Mouse (Mus musculus) MEL (cell line): ENCODE measurements around the gene Grk4. TPM values are rescaled to one million over a fixed set of nuclear protein-coding genes. Genes with fewer than 3 reads are reported as not detected.

Experiments used
- DNase-seq: peaks from one replicate; pipeline ENCODE4 v3.0.0; 2011; ENCODE audit warnings: low read depth, low spot score
- H3K27ac ChIP-seq: 2 replicates; pipeline ENCODE4 v1.5.1; 2012; ENCODE audit warnings: low read depth, mild to moderate bottlenecking, control low read depth, low read length, moderate library complexity; ENCODE audit not compliant: control insufficient read depth
- H3K27me3 ChIP-seq, 2 experiments: fragments of 150-350 bp in 1 of 2; sonication (generic) in 1 of 2; 2 replicates each; pipeline ENCODE4 v1.6.1; 2012; ENCODE audit warnings: low read length in 2 of 2, mild to moderate bottlenecking in 2 of 2, improper control_type of control experiment in 1 of 2, moderate library complexity in 1 of 2; ENCODE audit not compliant: insufficient read depth in 2 of 2, control insufficient read depth in 1 of 2
- H3K36me3 ChIP-seq, 2 experiments: 2 replicates each; pipeline ENCODE4 v1.6.1; 2012 to 2014; ENCODE audit warnings: low read length in 2 of 2, improper control_type of control experiment in 1 of 2, inconsistent platforms in 1 of 2, mild to moderate bottlenecking in 1 of 2; ENCODE audit not compliant: insufficient read depth in 2 of 2, control insufficient read depth in 1 of 2
- H3K4me1 ChIP-seq, 2 experiments: fragments of 150-350 bp in 1 of 2; sonication (generic) in 1 of 2; 2 replicates each; pipeline ENCODE4 v1.6.1; 2012; ENCODE audit warnings: low read length in 2 of 2, improper control_type of control experiment in 1 of 2, mild to moderate bottlenecking in 1 of 2; ENCODE audit not compliant: insufficient read depth in 2 of 2, control insufficient read depth in 1 of 2
- H3K4me3 ChIP-seq, 2 experiments: fragments of 150-350 bp in 1 of 2; sonication (generic) in 1 of 2; 2 replicates each; pipeline ENCODE4 v1.5.1; 2012; ENCODE audit warnings: low read depth in 2 of 2, low read length in 2 of 2, mild to moderate bottlenecking in 2 of 2, moderate library complexity in 2 of 2, control low read depth in 1 of 2, improper control_type of control experiment in 1 of 2; ENCODE audit not compliant: control insufficient read depth in 1 of 2, insufficient read depth in 1 of 2
- H3K79me2 ChIP-seq: 2 replicates; pipeline ENCODE4 v1.6.1; 2012; ENCODE audit warnings: mild to moderate bottlenecking, low read length, moderate library complexity; ENCODE audit not compliant: control insufficient read depth, poor library complexity, insufficient read depth
- H3K9ac ChIP-seq: 2 replicates; pipeline ENCODE4 v1.6.1; 2012; ENCODE audit warnings: low read depth, mild to moderate bottlenecking, control low read depth, low read length, moderate library complexity; ENCODE audit not compliant: control insufficient read depth, poor library complexity, severe bottlenecking
- H3K9me3 ChIP-seq: fragments of 150-350 bp; sonication (generic); replicated peaks from 2 replicates; pipeline ENCODE4 v1.6.1; 2012; ENCODE audit warnings: mild to moderate bottlenecking, low read length, improper control_type of control experiment, moderate library complexity; ENCODE audit not compliant: insufficient read depth
- BHLHE40 ChIP-seq: IDR thresholded peaks from 2 replicates; pipeline ENCODE4 v1.6.1; 2012; ENCODE audit warnings: low read depth, mild to moderate bottlenecking, inconsistent platforms, low read length, improper control_type of control experiment, borderline replicate concordance
- CHD1 ChIP-seq: IDR thresholded peaks from 2 replicates; pipeline ENCODE4 v1.6.1; 2012; ENCODE audit warnings: low read depth, mild to moderate bottlenecking, inconsistent platforms, low read length, improper control_type of control experiment
- CHD2 ChIP-seq: IDR thresholded peaks from 2 replicates; pipeline ENCODE4 v1.6.1; 2011; ENCODE audit warnings: low read length, improper control_type of control experiment
- CTCF ChIP-seq, 3 experiments: IDR thresholded peaks in 2 of 3; conservative IDR thresholded peaks in 1 of 3; 2 replicates each; pipeline ENCODE4 v1.5.1; 2011 to 2012; ENCODE audit warnings: low read length in 3 of 3, low read depth in 2 of 3, mild to moderate bottlenecking in 2 of 3, improper control_type of control experiment in 1 of 3, inconsistent platforms in 1 of 3, mixed read lengths in 1 of 3, moderate library complexity in 1 of 3; ENCODE audit not compliant: control insufficient read depth in 1 of 3, insufficient read depth in 1 of 3, poor library complexity in 1 of 3, severe bottlenecking in 1 of 3
- ELF1 ChIP-seq: IDR thresholded peaks from 2 replicates; pipeline ENCODE4 v1.6.1; 2014; ENCODE audit warnings: low read depth, mild to moderate bottlenecking, inconsistent platforms, low read length, improper control_type of control experiment, moderate library complexity
- EP300 ChIP-seq, 2 experiments: IDR thresholded peaks; 2 replicates each; pipeline ENCODE4 v1.6.1; 2011; ENCODE audit warnings: improper control_type of control experiment in 2 of 2, low read length in 2 of 2, low read depth in 1 of 2, mild to moderate bottlenecking in 1 of 2
- ETS1 ChIP-seq: IDR thresholded peaks from 2 replicates; pipeline ENCODE4 v1.6.1; 2012; ENCODE audit warnings: low read depth, mild to moderate bottlenecking, inconsistent platforms, low read length, improper control_type of control experiment, moderate library complexity
- GATA1 ChIP-seq: IDR thresholded peaks from 2 replicates; pipeline ENCODE4 v1.6.1; 2011; ENCODE audit warnings: low read depth, low read length, improper control_type of control experiment
- HCFC1 ChIP-seq: IDR thresholded peaks from 2 replicates; pipeline ENCODE4 v1.6.1; 2012; ENCODE audit warnings: low read depth, mild to moderate bottlenecking, inconsistent platforms, low read length, improper control_type of control experiment, moderate library complexity
- JUND ChIP-seq: IDR thresholded peaks from 2 replicates; pipeline ENCODE4 v1.6.1; 2011; ENCODE audit warnings: low read depth, mild to moderate bottlenecking, improper control_type of control experiment, low read length
- MAX ChIP-seq: IDR thresholded peaks from 2 replicates; pipeline ENCODE4 v1.6.1; 2011; ENCODE audit warnings: low read length, improper control_type of control experiment
- MEF2A ChIP-seq: IDR thresholded peaks from 2 replicates; pipeline ENCODE4 v1.6.1; 2014; ENCODE audit warnings: low read depth, mild to moderate bottlenecking, inconsistent platforms, low read length, improper control_type of control experiment; ENCODE audit not compliant: poor library complexity, insufficient replicate concordance, severe bottlenecking; ENCODE audit errors: extremely low read depth
- MXI1 ChIP-seq: IDR thresholded peaks from 2 replicates; pipeline ENCODE4 v1.6.1; 2011; ENCODE audit warnings: mild to moderate bottlenecking, low read depth, low read length, improper control_type of control experiment
- MYB ChIP-seq: IDR thresholded peaks from 2 replicates; pipeline ENCODE4 v1.6.1; 2011; ENCODE audit warnings: mild to moderate bottlenecking, low read depth, low read length, improper control_type of control experiment
- MYC ChIP-seq: IDR thresholded peaks from 2 replicates; pipeline ENCODE4 v1.6.1; 2011; ENCODE audit warnings: low read depth, mild to moderate bottlenecking, low read length, improper control_type of control experiment, moderate library complexity
- POLR2A ChIP-seq, 2 experiments: IDR thresholded peaks; 2 replicates each; pipeline ENCODE4 v1.6.1; 2011 to 2012; ENCODE audit warnings: low read length in 2 of 2, mild to moderate bottlenecking in 2 of 2, control low read depth in 1 of 2, improper control_type of control experiment in 1 of 2, low read depth in 1 of 2, moderate library complexity in 1 of 2; ENCODE audit not compliant: control insufficient read depth in 1 of 2, insufficient read depth in 1 of 2, poor library complexity in 1 of 2
- POLR2AphosphoS5 ChIP-seq: IDR thresholded peaks from 2 replicates; pipeline ENCODE4 v1.6.1; 2012; ENCODE audit warnings: low read depth, borderline replicate concordance, mild to moderate bottlenecking, inconsistent platforms, low read length, moderate library complexity, mixed read lengths
- RCOR1 ChIP-seq: IDR thresholded peaks from 2 replicates; pipeline ENCODE4 v1.6.1; 2012; ENCODE audit warnings: low read depth, mild to moderate bottlenecking, inconsistent platforms, low read length, improper control_type of control experiment
- SIN3A ChIP-seq: IDR thresholded peaks from 2 replicates; pipeline ENCODE4 v1.6.1; 2012; ENCODE audit warnings: low read length, improper control_type of control experiment, inconsistent platforms
- SMC3 ChIP-seq: IDR thresholded peaks from 2 replicates; pipeline ENCODE4 v1.6.1; 2011; ENCODE audit warnings: low read depth, low read length, improper control_type of control experiment
- TAL1 ChIP-seq: IDR thresholded peaks from 2 replicates; pipeline ENCODE4 v1.6.1; 2012; ENCODE audit warnings: mild to moderate bottlenecking, inconsistent platforms, low read length, moderate library complexity, mixed read lengths
- USF1 ChIP-seq: IDR thresholded peaks from 2 replicates; pipeline ENCODE4 v1.6.1; 2014; ENCODE audit warnings: low read depth, mild to moderate bottlenecking, inconsistent platforms, low read length, improper control_type of control experiment, moderate library complexity
- USF2 ChIP-seq, 2 experiments: IDR thresholded peaks; 2 replicates each; pipeline ENCODE4 v1.6.1; 2011 to 2012; ENCODE audit warnings: improper control_type of control experiment in 2 of 2, low read length in 2 of 2, borderline replicate concordance in 1 of 2, inconsistent platforms in 1 of 2, low read depth in 1 of 2, mild to moderate bottlenecking in 1 of 2; ENCODE audit not compliant: insufficient read depth in 1 of 2
- ZKSCAN1 ChIP-seq: IDR thresholded peaks from 2 replicates; pipeline ENCODE4 v1.6.1; 2012; ENCODE audit warnings: low read depth, mild to moderate bottlenecking, inconsistent platforms, low read length, improper control_type of control experiment, moderate library complexity
- ZMIZ1 ChIP-seq: IDR thresholded peaks from 2 replicates; pipeline ENCODE4 v1.6.1; 2012; ENCODE audit warnings: low read depth, mild to moderate bottlenecking, inconsistent platforms, low read length, improper control_type of control experiment, moderate library complexity
- ZNF384 ChIP-seq: IDR thresholded peaks from 2 replicates; pipeline ENCODE4 v1.6.1; 2012; ENCODE audit warnings: low read depth, mild to moderate bottlenecking, inconsistent platforms, low read length, improper control_type of control experiment
- polyA plus RNA-seq, 2 experiments: library from polyadenylated mRNA; stranded (reverse) in 1 of 2; unstranded in 1 of 2; fragments of >175 nt in 1 of 2; fragments of >200 nt in 1 of 2; gene quantifications; 2 replicates each; pipeline versions ENCODE4 v1.2.1 to v1.2.4; 2012; ENCODE audit warnings: low replicate concordance in 2 of 2, low read depth in 1 of 2; ENCODE audit not compliant: insufficient read length in 2 of 2, insufficient read depth in 1 of 2, missing spikeins in 1 of 2
- total RNA-seq: library from RNA; depleted of rRNA; stranded (reverse); fragments of 300-350 nt; gene quantifications from 2 replicates; pipeline ENCODE4 v1.2.3, GENCODE M21; 2012

The Grk4 gene
- total and polyA plus RNA-seq, 3 experiments = 0.70 to 0.81 TPM; not detected in 1

GRCm38 (mm10) chr5:34654881-34655280 lies 5.3 kb upstream of the Grk4 start:
- DNase-seq = no peak
- Histone ChIP-seq H3K4me3 (no peak overlapping the region), H3K36me3 (peaks cover 17 to 46% of the 10 kb centered on the region in 2 experiments), H3K9me3 (no peaks in the 10 kb centered on the region), H3K27ac (no peak overlapping the region), H3K9ac (no peak overlapping the region), H3K79me2 (peaks cover 21% of the 10 kb centered on the region), H3K27me3 (no peaks in the 10 kb centered on the region), H3K4me1 (peaks cover 5 to 9% of the 10 kb centered on the region in 2 experiments; a peak in 2 of 4 replicates)
- TF ChIP-seq SMC3 (no peak), ZKSCAN1 (no peak), EP300 (IDR thresholded peaks at IDR 0.05; ENCODE audit: low read depth in 1 of 2, low read length in 2 of 2) (no peak), ETS1 (no peak), TAL1 (no peak), MYB (no peak), MAX (no peak), MYC (no peak), USF1 (no peak), ZNF384 (no peak), GATA1 (no peak), USF2 (IDR thresholded peaks at IDR 0.05; ENCODE audit: borderline replicate concordance in 1 of 2, insufficient read depth in 1 of 2, low read depth in 1 of 2, low read length in 2 of 2) (no peak), BHLHE40 (no peak), SIN3A (no peak), ZMIZ1 (no peak), CHD2 (no peak), HCFC1 (no peak), POLR2AphosphoS5 (no peak), MXI1 (no peak)

GRCm38 (mm10) chr5:34657556-34657955 lies 2.6 kb upstream of the Grk4 start:
- Histone ChIP-seq H3K4me1 (peaks cover 5 to 14% of the 10 kb centered on the region in 2 experiments; a peak in 3 of 4 replicates), H3K9me3 (no peaks in the 10 kb centered on the region), H3K36me3 (peaks cover 25 to 30% of the 10 kb centered on the region in 2 experiments), H3K27me3 (no peaks in the 10 kb centered on the region), H3K79me2 (peaks cover 21% of the 10 kb centered on the region), H3K27ac (no peak overlapping the region), H3K9ac (no peak overlapping the region), H3K4me3 (no peak overlapping the region)
- TF ChIP-seq USF2 (IDR thresholded peaks at IDR 0.05; ENCODE audit: borderline replicate concordance in 1 of 2, insufficient read depth in 1 of 2, low read depth in 1 of 2, low read length in 2 of 2) (no peak), POLR2A (IDR thresholded peaks at IDR 0.05; ENCODE audit: control insufficient read depth in 1 of 2, insufficient read depth in 1 of 2, low read depth in 1 of 2, low read length in 2 of 2, poor library complexity in 1 of 2) (no peak), CHD1 (no peak), SIN3A (no peak), ETS1 (no peak), BHLHE40 (no peak), RCOR1 (no peak), MXI1 (no peak), MEF2A (no peak), JUND (no peak), ELF1 (no peak), CTCF (IDR thresholded peaks at IDR 0.05 in 2 of 3, conservative IDR thresholded peaks at IDR 0.05 in 1 of 3; ENCODE audit: control insufficient read depth in 1 of 3, insufficient read depth in 1 of 3, low read depth in 2 of 3, low read length in 3 of 3, poor library complexity in 1 of 3, severe bottlenecking in 1 of 3) (no peak), ZMIZ1 (no peak)
- peak; percentile 19 for DNase-seq
